Mouse (Mus musculus): ENCODE data around the gene Kctd11.

Gene Kctd11

DNA sequence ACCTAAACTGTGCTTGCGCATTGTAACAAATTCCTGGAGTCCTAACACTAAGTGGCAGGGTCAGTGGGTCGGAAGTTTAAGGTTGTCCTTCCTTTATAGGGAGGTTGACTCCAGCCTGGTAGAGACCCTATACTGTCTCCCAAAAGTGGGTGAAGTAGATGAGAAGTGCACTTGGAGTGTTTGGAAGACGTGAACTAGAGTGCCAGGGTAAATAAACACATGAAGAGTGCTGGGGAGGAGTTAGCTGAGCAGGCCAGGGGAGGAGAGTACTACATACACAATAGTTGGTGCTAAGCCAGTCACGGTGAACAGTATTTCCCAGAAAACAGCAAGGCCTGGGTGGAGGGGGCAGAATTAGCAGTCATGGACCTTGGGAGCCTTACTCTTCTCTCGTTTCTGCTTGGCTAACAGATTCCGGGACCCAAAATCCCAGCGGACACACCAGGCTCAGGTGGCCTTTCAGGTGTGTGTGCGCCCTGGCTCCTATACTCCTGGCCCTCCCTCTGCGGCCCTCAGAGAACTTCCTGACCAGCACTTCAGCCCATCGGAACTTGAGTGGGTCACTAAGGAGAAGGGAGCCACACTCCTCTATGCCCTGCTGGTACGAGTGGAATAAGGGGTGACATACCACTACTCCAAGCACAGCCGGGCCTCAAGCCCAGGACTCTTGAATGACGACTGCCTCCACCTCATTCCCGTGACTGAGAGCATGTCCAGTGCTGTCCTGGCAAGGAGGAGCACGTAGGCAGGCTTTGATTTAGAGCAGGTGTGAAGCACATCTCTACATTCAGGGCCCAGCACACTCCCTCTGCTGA, 31.7 kb upstream of the Kctd11 start:
- DNase-seq (ENCODE audit: low spot score) = no peak

DNA sequence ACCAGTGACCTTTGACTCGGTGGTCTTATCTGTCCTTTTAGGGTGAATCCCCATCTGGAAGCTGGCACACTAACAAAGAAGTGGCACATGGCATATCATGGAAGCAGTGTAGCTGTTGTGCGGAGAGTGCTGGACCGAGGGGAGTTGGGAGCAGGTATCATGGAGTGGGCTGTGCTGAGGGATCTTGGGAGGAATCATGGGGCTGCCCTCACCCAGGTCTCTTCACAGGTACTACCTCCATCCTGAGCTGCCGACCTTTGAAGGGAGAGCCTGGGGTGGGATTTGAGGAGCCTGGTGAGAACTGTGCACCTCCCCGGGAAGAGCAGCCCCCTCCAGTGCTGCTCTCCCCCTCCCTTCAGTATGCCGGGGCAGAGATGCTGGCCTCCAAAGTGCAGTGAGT, 30.5 kb upstream of the Kctd11 start:
- DNase-seq (ENCODE audit: low spot score) = no peak

DNA sequence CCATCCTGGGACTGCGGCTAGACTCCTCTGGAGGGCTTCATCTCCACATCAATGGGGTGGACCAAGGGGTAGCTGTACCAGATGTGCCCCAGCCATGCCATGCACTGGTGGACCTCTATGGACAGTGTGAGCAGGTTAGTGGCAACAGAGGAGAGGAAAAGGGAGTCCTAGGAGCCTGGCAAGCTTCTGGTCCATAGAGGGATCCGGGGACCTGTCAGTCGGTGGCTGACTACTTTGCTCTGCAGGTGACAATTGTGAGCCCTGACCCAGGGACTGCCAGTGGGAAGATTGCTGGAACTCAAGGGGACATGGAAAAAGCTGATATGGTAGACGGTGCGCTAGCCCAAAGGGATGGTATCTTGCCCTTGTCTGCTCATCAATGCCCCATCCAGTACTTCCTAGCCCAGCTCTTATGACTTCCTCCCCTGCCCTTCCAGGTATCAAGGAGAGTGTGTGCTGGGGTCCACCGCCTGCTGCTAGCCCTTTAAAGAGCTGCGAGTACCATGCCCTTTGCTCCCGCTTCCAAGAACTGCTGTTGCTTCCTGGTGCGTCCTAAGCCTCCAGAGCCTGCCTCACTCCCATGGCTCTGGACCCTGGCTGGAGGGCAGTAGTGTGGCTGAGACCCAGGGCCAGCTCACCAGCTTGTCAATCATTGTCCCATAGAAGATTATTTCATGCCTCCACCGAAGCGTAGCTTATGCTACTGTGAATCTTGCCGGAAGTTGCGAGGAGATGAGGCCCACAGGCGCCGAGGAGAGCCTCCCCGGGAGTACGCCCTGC, 29.8 kb upstream of the Kctd11 start:
- no peak for DNase-seq (ENCODE audit: low spot score)

DNA sequence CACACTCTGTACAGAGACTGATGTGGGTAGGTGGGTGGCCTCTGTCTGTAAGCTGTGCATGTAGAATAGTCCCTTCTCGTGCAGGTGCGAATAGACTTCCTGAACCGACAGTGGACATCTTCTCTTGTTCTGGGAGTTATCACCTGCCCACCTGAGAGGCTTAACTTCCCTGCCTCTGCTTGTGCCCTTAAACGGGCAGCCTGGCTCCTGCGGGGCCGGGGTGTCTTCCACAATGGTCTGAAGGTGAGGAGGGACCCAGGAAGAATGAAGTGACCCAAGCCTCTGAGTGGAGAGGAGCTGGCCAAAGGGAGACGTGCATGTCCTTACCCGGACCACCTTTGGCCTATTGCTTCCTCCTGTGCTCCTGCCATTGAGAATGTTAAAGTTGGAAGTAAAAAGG, 29.0 kb upstream of the Kctd11 start:
- DNase-seq (ENCODE audit: low spot score) = no peak

DNA sequence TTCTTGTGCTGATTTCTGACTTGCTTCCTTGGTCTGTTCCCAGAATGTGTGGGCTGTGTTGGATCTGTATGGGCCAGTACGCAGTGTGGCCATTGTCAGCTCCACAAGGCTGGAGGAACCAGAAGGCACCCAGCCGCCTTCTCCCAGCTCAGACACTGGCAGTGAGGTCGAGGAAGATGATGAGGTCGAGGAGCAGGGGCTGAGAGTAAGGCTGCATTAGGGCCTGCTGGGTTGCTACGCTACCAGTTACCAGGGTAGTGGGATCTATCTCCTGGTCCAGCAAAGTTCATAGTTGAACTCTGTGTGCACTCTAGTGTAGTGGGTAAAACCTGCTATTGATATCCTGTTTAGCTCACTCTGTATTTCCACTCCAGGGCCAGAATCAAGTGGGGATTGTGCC, 28.0 kb upstream of the Kctd11 start:
- DNase-seq (ENCODE audit: low spot score) = no peak

DNA sequence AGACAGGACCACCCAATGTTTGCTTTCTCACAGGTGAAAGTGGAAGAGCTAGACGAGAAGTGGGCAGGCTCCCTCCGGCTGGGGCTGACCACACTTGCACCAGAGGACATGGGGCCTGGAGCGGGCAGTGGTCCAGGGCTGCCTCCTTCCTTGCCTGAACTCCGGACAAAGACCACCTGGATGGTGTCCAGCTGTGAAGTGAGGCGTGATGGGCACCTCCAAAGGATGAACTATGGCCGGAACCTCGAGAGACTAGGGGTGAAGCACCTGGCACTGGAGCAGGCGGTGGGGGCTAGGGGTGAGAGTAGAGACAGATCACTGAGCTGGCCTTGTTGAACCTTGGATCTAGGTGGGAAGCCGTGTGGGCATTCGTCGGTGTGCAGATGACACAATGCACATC, 27.4 kb upstream of the Kctd11 start:
- DNase-seq (ENCODE audit: low spot score) = no peak

DNA sequence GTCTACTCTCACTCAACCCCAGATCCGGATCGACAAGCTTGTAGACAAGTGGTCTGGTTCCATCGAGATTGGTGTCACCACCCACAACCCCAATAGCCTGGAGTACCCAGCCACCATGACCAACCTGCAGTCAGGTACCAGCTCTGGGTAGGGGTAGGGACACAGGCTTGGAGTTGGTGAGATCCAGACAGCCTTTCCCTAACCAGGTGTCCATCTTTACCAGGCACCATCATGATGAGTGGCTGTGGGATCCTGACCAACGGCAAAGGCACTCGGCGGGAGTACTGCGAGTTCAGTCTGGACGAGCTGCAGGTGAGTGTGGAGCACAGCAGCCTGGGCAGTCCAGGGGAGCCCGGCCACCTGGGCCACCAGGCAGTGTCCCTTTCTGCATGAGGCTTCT, 23.1 kb upstream of the Kctd11 start:
- DNase-seq (ENCODE audit: low spot score) = no peak

DNA sequence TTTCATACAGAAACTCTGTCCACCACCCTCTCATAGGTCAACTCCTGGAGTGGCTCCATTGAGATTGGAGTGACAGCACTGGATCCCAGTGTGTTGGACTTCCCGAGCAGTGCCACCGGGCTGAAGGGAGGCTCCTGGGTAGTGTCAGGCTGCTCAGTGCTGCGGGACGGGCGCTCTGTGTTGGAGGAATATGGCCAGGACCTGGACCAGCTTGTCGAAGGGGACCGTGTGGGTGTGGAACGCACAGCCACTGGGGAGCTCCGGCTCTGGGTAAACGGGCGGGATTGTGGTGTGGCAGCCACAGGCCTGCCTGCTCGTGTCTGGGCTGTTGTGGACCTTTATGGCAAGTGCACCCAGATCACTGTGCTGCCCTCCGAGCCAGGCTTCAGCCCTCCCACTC, 21.8 kb upstream of the Kctd11 start:
- DNase-seq (ENCODE audit: low spot score) = no peak

DNA sequence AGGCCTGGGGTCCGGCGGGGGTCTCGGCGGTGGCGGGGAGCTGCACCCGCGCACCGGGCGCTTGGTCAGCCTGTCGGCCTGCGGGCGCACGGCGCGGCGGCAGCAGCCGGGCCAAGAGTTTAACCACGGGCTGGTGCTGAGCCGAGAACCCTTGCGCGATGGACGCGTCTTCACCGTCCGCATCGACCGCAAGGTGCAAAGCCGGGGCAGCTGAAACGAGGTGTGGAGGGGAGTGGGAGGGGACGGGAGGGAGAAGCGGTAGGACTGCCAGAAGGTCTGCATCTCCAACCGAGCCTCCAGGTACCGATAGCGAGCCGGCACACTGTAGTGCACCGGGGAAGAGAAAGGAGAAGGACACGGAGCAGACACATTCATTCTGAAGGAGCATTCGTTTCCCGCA, 20.8 kb upstream of the Kctd11 start:
- DNase-seq (ENCODE audit: low spot score) = no peak

DNA sequence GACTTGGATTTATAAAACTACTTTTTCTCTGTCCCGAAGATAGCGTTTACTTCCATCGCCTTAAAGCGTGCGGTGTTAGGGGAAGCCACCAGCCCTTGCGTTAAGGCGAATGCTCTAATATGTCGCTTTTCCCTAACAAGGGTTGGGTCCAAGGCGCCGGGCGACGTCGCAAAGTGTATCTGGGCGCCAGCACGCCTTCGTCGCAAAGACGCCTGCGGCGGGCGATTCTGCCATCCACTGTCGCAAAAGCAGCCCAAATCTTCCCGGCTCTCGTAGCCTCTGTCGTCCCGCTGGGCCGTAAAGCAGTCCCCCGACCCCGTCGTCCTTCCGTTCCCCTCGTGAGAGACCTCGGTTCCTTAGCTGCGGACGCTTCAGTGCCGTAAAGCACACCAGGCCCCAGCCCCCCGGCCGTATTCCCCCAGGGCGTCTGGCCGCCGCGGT, 20.2 kb upstream of the Kctd11 start:
- peak; percentile 85 for DNase-seq (ENCODE audit: low spot score)

DNA sequence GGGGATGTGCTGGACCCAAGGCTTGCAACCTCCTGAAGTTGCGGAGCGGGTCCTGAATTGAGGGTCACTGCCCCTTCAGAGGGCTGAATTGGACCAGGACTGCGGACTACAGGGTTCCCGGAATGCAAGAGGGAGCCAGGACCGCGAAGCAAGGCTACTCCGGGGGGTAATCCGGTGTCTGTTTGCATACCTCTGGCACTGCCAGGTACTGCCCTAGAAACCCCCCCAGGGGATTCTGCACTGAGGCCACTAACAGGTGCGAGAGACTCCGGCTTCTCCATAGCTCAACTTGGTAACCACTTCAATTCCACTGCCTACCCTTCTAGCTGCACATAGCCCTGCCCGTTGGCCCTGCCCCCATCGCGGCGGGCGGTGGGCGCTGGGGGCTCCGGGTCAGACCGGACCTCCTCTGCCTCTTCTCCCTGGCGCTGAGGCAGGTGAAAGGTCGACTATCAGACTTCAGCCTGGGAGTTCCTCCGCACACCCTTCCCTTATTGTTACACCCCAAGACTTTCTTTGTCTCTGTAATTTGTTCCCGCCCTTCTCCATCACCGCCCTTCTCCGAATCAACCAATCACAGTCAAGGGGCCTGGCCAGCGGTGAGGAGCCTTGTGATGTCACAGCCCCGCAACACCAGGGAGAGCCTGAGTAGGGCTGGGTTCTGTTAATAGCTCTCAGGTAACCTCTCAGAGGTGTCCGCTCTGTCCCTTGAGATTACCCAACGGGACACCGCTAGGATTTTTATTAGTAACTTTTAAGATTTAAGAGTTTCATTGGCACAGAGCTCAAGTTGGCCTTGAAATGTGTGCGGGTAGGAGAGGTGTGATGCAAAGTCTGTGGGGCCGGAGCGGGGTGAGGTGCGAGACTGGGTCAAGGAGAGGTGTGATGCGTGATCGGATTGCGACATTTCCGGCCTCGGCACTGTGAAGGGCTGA, 19.5 kb upstream of the Kctd11 start, which contains the start of the genes 2810408A11Rik and Neurl4:
Gene 2810408A11Rik (minus strand): TSS at position 517 of the 935 bp plus-strand sequence.
Gene Neurl4 (plus strand): TSS at position 602 of the 935 bp plus-strand sequence.
- DNase-seq (ENCODE audit: low spot score) = peak; percentile 84

DNA sequence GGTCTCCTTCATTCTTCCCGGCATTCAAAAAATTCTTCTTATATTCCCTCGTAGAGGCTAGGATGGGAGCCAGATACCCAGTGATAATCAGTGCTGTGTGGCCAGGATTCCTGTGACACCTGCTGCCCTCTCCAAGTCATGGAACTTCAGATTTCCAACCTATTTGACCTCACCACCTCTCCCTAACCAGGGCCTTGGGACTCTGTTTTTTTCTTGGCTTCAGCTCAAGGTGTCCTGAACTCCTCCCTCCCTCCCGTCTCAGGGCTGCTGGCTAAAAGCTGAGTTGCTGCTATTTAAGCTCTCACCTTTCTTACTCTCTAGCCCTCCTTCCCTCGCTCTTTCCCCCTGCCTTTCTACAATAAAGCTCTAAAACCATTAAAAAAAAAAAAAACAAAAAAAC, 18.7 kb upstream of the Kctd11 start:
- DNase-seq (ENCODE audit: low spot score) = no peak

DNA sequence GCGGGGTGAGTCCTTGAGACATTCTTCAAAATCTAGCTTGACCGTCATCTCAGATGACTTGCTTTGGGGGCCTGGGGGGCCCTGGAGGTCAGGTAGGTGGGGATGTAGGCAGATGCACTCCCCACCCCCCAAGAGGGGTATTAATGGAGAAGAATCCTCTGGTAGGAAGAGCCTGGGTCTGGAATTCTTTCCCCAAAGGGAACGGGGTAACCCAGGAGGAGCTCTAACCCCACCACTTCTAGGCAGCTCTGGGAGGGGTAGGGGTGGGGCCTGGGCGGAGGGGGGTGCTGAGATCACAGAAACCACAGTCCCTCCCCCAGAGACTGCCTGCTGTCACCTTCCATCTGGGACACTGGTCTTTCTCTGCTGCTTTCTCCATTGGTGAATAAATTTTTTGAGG, 14.1 kb upstream of the Kctd11 start, which contains the start of gene Acap1:
Gene Acap1 (minus strand): TSS at position 249 of the 400 bp plus-strand sequence.
- DNase-seq (ENCODE audit: low spot score) = no peak

DNA sequence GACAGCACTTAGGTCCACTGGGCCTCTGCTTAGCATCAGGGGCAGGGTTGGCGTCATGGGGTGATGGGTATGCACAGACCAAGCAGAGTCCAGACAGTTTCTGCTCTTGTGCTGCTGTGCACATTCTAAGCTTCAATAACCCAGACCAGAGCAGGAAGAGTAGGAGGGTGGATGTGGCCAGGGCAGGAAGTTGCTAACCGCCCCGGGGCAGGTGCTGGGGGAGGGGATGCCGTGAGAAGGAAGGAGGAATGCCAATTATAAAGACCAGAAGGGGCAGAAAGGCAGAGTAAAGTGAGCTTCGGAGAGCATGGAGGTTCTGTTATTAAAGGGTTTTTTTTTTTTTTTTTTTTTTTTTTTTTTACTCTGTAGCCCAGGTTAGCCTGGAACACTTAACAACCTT, 13.5 kb upstream of the Kctd11 start:
- peak; percentile 52 for DNase-seq (ENCODE audit: low spot score)

DNA sequence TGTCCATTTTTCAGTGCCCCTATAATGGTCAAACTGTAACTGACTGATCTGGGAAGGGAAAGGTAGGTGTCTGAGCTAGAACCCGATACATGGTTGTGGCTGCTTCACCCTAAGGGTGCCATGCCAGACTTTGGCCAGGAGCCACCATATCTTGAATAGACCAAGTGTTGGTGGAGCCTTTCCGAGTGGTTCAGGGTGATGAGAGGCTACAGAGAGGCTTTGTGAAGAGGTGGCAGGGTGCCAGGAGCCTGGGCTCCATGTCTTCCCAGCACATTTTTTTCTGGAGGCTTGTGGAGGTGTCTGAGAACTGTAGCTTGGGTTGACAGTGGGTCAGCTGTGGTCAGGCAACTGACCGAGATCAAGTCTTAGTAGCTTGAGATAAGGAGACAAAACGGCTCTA, 10.3 kb upstream of the Kctd11 start:
- no peak for DNase-seq (ENCODE audit: low spot score)

DNA sequence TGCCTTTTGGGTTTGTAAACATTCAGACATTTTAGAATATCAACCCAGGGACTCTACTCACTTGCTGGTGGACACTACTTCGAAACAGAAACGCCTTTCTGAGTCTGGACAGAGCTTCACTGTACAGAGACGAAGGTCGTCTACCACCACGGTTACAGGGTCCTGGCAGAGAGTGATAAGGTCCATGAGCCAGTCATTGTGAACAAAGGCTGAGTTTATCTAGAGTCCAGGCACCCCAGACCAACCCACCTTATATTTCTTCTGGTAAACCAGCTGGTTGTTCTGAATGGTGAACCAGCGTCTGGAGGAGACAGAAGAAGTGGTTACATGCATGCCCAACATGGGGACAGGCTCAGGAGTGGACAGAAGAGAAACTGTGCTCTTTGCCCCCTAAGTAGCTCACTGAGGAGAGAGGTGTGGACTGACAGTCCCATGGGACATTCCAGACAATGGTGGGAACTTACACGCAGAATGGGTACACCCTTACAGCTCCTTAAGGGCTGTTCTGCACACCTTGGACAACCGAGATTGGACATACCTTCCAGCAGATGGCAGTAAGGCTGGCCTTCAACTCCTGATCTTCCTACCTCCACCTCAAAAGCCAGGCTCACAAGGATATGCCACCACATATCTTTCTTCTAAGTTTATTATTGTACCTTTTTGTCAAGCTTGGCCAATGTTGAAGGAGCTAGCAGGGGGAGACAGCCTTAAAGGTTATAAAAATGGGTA, 5.9 kb upstream of the Kctd11 start:
- no peak for DNase-seq (ENCODE audit: low spot score)

DNA sequence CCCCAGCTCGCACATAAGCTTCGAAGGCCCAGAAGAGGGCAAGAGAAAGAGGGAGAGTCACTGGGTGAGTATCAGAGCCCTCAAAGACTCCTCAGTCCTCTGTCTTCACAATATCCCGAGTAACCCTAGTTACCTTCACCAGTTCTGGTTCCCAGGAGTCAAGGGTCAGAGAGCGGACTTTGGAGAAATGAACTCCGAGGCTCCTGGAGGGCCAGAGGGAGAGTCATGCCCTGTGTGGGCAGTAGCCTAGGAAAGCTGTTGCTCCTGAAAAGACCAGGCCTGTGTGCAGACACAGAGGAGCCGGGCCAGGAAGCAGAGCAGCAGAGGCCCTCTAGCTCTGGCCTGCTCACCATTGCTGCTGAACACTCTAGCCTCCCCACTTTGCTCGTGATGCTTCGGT, 3.5 kb upstream of the Kctd11 start:
- no peak for DNase-seq (ENCODE audit: low spot score)

DNA sequence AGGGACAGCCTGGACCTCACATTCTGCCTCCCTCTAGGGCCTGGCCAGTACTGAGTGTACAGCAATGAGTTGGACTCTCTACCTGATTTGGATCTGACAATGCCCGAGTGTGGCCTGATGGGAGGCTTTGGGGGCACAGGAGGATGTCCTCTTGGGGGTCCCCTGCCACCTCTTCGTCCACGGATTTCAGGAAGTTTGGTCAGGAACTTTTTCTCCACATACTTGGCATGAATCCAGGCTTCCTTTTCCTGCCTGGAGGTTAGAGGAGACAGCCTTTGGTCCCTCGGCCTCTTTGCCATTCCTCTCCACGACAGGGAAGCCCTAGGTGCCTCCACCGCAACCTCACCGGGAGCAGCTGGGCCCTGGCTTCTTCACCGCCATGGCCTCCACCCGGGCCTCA, 3.0 kb upstream of the Kctd11 start:
- DNase-seq (ENCODE audit: low spot score) = no peak

DNA sequence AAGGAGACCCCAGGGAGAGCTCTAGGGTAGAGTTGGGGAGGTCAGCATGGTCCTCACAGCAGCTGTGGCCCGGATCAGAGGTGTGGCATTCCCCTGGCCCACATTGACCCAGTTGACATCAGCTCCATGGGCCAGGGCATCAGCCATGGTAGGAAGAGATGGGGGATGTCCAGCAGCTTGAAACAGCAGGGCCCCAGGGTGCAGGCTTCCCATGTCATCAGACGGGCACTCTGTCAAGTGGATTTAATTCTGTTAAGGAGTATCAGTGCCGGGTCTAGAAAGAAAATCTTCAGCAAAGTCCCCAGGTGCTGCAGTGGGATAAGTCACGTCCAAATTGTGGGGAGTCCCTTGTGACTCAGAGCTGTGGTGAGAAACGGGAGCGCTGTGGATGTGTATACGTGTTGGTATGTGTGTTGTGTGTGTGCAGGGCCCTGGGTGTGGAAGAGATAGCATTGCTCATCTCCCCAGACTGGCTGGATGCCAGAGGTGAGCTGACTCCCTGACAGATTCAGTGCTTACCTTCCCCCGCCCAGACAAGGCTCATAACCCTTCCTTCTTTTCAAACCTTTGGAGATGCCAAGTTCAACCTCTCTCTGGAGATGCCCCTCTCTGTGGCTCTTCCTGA, 2.4 kb upstream of the Kctd11 start:
- no peak for DNase-seq (ENCODE audit: low spot score)

DNA sequence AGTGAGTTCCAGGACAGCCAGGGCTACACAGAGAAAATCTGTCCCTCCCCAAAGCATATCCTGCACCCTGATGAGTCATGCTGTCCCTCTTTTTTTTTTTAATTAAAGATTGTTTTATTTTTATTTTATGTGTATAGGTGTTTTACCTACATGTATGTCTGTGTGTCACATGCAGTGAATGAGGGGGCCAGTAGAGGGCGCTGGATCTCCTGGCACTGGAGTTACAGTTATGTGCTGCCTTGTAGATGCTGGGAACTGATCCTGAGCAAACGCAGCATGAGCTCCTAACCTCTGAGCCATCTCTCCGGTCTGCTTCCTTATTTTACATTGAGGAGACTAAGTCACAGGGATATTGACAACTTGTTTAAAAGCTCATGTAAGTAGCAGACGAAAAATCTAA, 1.9 kb upstream of the Kctd11 start:
- no peak for DNase-seq (ENCODE audit: low spot score)

Measured in spleen, adult 12 weeks (tissue).